Mouse (Mus musculus): Measurements from ENCODE around the gene Gtf2a2.

Gtf2a2 gene

GRCm38 (mm10) chr9:70012408-70012901 lies at the start of gene Gtf2a2:
Gene Gtf2a2 (plus strand): TSS chr9:70012550.
- DNase-seq (ENCODE audit: low spot score), result peak; percentile 90

- no peak for DNase-seq (ENCODE audit: low spot score)
Measured at GRCm38 (mm10) chr9:69964370-69964769, 48.0 kb upstream of the Gtf2a2 start.

- DNase-seq (ENCODE audit: low spot score), result no peak
Measured at GRCm38 (mm10) chr9:69985526-69985925, 26.8 kb upstream of the Gtf2a2 start.

- no peak for DNase-seq (ENCODE audit: low spot score)
Measured at GRCm38 (mm10) chr9:69986063-69986462, 26.3 kb upstream of the Gtf2a2 start.

GRCm38 (mm10) chr9:69986571-69986970 lies 25.8 kb upstream of the Gtf2a2 start:
- no peak for DNase-seq (ENCODE audit: low spot score)

- DNase-seq (ENCODE audit: low spot score), result peak; percentile 69
Measured at GRCm38 (mm10) chr9:69987579-69987978, 24.8 kb upstream of the Gtf2a2 start.

GRCm38 (mm10) chr9:69988706-69989302 lies 23.5 kb upstream of the Gtf2a2 start:
- DNase-seq (ENCODE audit: low spot score), result no peak

- DNase-seq (ENCODE audit: low spot score), result peak; percentile 67
Measured at GRCm38 (mm10) chr9:69989303-69990121, 22.8 kb upstream of the Gtf2a2 start, which contains the start of gene Bnip2. Gene Bnip2 (plus strand): TSS chr9:69989466.

GRCm38 (mm10) chr9:69990346-69990745 lies 22.0 kb upstream of the Gtf2a2 start:
- peak; percentile 7 for DNase-seq (ENCODE audit: low spot score)

- DNase-seq (ENCODE audit: low spot score), result no peak
Measured at GRCm38 (mm10) chr9:69992841-69993277, 19.5 kb upstream of the Gtf2a2 start.

GRCm38 (mm10) chr9:69993479-69993878 lies 18.9 kb upstream of the Gtf2a2 start:
- no peak for DNase-seq (ENCODE audit: low spot score)

- no peak for DNase-seq (ENCODE audit: low spot score)
Measured at GRCm38 (mm10) chr9:69994547-69994946, 17.8 kb upstream of the Gtf2a2 start.

GRCm38 (mm10) chr9:69999318-69999717 lies 13.0 kb upstream of the Gtf2a2 start:
- no peak for DNase-seq (ENCODE audit: low spot score)

GRCm38 (mm10) chr9:70003516-70003915 lies 8.8 kb upstream of the Gtf2a2 start:
- no peak for DNase-seq (ENCODE audit: low spot score)

GRCm38 (mm10) chr9:70006984-70007383 lies 5.4 kb upstream of the Gtf2a2 start:
- DNase-seq (ENCODE audit: low spot score), result no peak

- DNase-seq (ENCODE audit: low spot score), result no peak
Measured at GRCm38 (mm10) chr9:70007506-70008248, 4.7 kb upstream of the Gtf2a2 start.

GRCm38 (mm10) chr9:70009754-70010304 lies 2.5 kb upstream of the Gtf2a2 start:
- DNase-seq (ENCODE audit: low spot score), result no peak

- no peak for DNase-seq (ENCODE audit: low spot score)
Measured at GRCm38 (mm10) chr9:70010781-70011473, 1.4 kb upstream of the Gtf2a2 start.

- no peak for DNase-seq (ENCODE audit: low spot score)
Measured at GRCm38 (mm10) chr9:70011537-70012407, 578 bp upstream of the Gtf2a2 start.

- DNase-seq (ENCODE audit: low spot score), result no peak
Measured at GRCm38 (mm10) chr9:70015632-70016031, 3.3 kb downstream of the Gtf2a2 start.

- no peak for DNase-seq (ENCODE audit: low spot score)
Measured at GRCm38 (mm10) chr9:70018879-70019278, 6.5 kb downstream of the Gtf2a2 start.

Measured in T-cell, adult 2 months (primary cell).